Mouse (Mus musculus) CH12.LX (cell line): ENCODE measurements around the gene Gm7694. TPM values are rescaled to one million over a fixed set of nuclear protein-coding genes. Genes with fewer than 3 reads are reported as not detected.

ENCODE experiments used
- DNase-seq: peaks from one replicate; pipeline ENCODE4 v3.0.0-alpha.2; 2013; ENCODE audit errors: extremely low read depth
- H3K27ac ChIP-seq: 2 replicates; pipeline ENCODE4 v1.5.1; 2012; ENCODE audit warnings: low read depth, mild to moderate bottlenecking, control low read depth, moderate library complexity; ENCODE audit not compliant: insufficient read depth
- H3K27me3 ChIP-seq: replicated peaks from 2 replicates; pipeline ENCODE3; 2012; ENCODE audit warnings: inconsistent platforms
- H3K36me3 ChIP-seq, 2 experiments: replicated peaks in 1 of 2; 2 replicates each; pipeline versions ENCODE3 to v1.6.1; 2012; ENCODE audit warnings: inconsistent platforms in 1 of 2, low read length in 1 of 2, mild to moderate bottlenecking in 1 of 2, mixed read lengths in 1 of 2, moderate library complexity in 1 of 2; ENCODE audit not compliant: control insufficient read depth in 1 of 2, insufficient read depth in 1 of 2
- H3K4me1 ChIP-seq, 2 experiments: 2 replicates each; pipeline ENCODE4 v1.6.1; 2012; ENCODE audit warnings: inconsistent platforms in 1 of 2, moderate library complexity in 1 of 2; ENCODE audit not compliant: insufficient read depth in 2 of 2, control insufficient read depth in 1 of 2
- H3K4me2 ChIP-seq: 2 replicates; pipeline ENCODE4 v1.6.1; 2012; ENCODE audit warnings: low read depth, mild to moderate bottlenecking, control low read depth; ENCODE audit not compliant: poor library complexity, insufficient read depth, severe bottlenecking
- H3K4me3 ChIP-seq, 3 experiments: fragments of 150-350 bp in 1 of 3; sonication (generic) in 1 of 3; replicated peaks in 1 of 3; 2 replicates each; pipeline versions ENCODE3 to v1.5.1; 2011 to 2012; ENCODE audit warnings: low read depth in 2 of 3, low read length in 2 of 3, mild to moderate bottlenecking in 2 of 3, moderate library complexity in 2 of 3, control low read depth in 1 of 3, improper control_type of control experiment in 1 of 3, inconsistent platforms in 1 of 3, mixed read lengths in 1 of 3; ENCODE audit not compliant: poor library complexity in 1 of 3
- H3K79me2 ChIP-seq: replicated peaks from 2 replicates; pipeline ENCODE4 v1.6.1; 2012; ENCODE audit warnings: mild to moderate bottlenecking, moderate library complexity; ENCODE audit not compliant: control insufficient read depth, poor library complexity, insufficient read depth, severe bottlenecking; ENCODE audit errors: extremely low read depth
- H3K9ac ChIP-seq: 2 replicates; pipeline ENCODE4 v1.6.1; 2012; ENCODE audit warnings: low read depth, mild to moderate bottlenecking, control low read depth, moderate library complexity; ENCODE audit not compliant: insufficient read depth
- H3K9me3 ChIP-seq: replicated peaks from 2 replicates; pipeline ENCODE3; 2012; ENCODE audit warnings: low read length, inconsistent platforms, mixed read lengths
- CHD1 ChIP-seq: IDR thresholded peaks from 2 replicates; pipeline ENCODE4 v1.6.1; 2012; ENCODE audit warnings: low read depth, low read length, improper control_type of control experiment, inconsistent platforms
- E2F4 ChIP-seq: IDR thresholded peaks from 2 replicates; pipeline ENCODE4 v1.6.1; 2011; ENCODE audit warnings: low read depth, low read length, improper control_type of control experiment; ENCODE audit not compliant: insufficient replicate concordance
- EP300 ChIP-seq: IDR thresholded peaks from 2 replicates; pipeline ENCODE4 v1.6.1; 2011; ENCODE audit warnings: low read length, improper control_type of control experiment
- ETS1 ChIP-seq: conservative IDR thresholded peaks from 2 replicates; pipeline ENCODE4 v1.6.1; 2012; ENCODE audit warnings: low read depth, mild to moderate bottlenecking, inconsistent platforms, low read length, improper control_type of control experiment, moderate library complexity
- IRF4 ChIP-seq: IDR thresholded peaks from 2 replicates; pipeline ENCODE4 v1.6.1; 2014; ENCODE audit warnings: low read depth, mild to moderate bottlenecking, inconsistent platforms, low read length, improper control_type of control experiment
- JUN ChIP-seq: IDR thresholded peaks from 2 replicates; pipeline ENCODE4 v1.6.1; 2011; ENCODE audit warnings: low read depth, mild to moderate bottlenecking, low read length, improper control_type of control experiment, moderate library complexity; ENCODE audit not compliant: insufficient read depth
- JUND ChIP-seq: conservative IDR thresholded peaks from 2 replicates; pipeline ENCODE4 v1.6.1; 2011; ENCODE audit warnings: low read depth, low read length, improper control_type of control experiment
- MAX ChIP-seq: IDR thresholded peaks from 2 replicates; pipeline ENCODE4 v1.6.1; 2011; ENCODE audit warnings: low read length, improper control_type of control experiment
- MXI1 ChIP-seq: IDR thresholded peaks from 2 replicates; pipeline ENCODE4 v1.6.1; 2011; ENCODE audit warnings: mild to moderate bottlenecking, low read depth, low read length, improper control_type of control experiment
- NELFE ChIP-seq: IDR thresholded peaks from 2 replicates; pipeline ENCODE4 v1.6.1; 2011; ENCODE audit warnings: low read depth, low read length, improper control_type of control experiment
- POLR2A ChIP-seq: IDR thresholded peaks from 2 replicates; pipeline ENCODE4 v1.6.1; 2011; ENCODE audit warnings: low read depth, mild to moderate bottlenecking, improper control_type of control experiment, low read length
- RAD21 ChIP-seq: IDR thresholded peaks from 2 replicates; pipeline ENCODE4 v1.6.1; 2011; ENCODE audit warnings: low read depth, mild to moderate bottlenecking, low read length, improper control_type of control experiment, moderate library complexity
- SMC3 ChIP-seq: IDR thresholded peaks from 2 replicates; pipeline ENCODE4 v1.6.1; 2011; ENCODE audit warnings: low read depth, low read length, improper control_type of control experiment
- TCF12 ChIP-seq: IDR thresholded peaks from 2 replicates; pipeline ENCODE4 v1.6.1; 2014; ENCODE audit warnings: low read depth, mild to moderate bottlenecking, inconsistent platforms, low read length, improper control_type of control experiment
- UBTF ChIP-seq: IDR thresholded peaks from 2 replicates; pipeline ENCODE4 v1.6.1; 2012; ENCODE audit warnings: low read depth, mild to moderate bottlenecking, inconsistent platforms, low read length, improper control_type of control experiment, moderate library complexity
- USF1 ChIP-seq: IDR thresholded peaks from 2 replicates; pipeline ENCODE4 v1.6.1; 2014; ENCODE audit warnings: low read depth, mild to moderate bottlenecking, inconsistent platforms, low read length, improper control_type of control experiment
- USF2 ChIP-seq: conservative IDR thresholded peaks from 2 replicates; pipeline ENCODE4 v1.6.1; 2011; ENCODE audit warnings: low read depth, low read length, improper control_type of control experiment
- ZKSCAN1 ChIP-seq: IDR thresholded peaks from 2 replicates; pipeline ENCODE4 v1.6.1; 2012; ENCODE audit warnings: low read depth, inconsistent platforms, low read length, improper control_type of control experiment, borderline replicate concordance
- dilution Hi-C: fragments of 300-500 bp; cut with MboI; formaldehyde crosslinking; loops from 2 replicates; pipeline ENCODE4 v1.14.3; 2020; ENCODE audit warnings: low sequenced_read_pairs; ENCODE audit not compliant: extremely low pct_unique_long_range_greater_than_20kb, extremely low pct_ligation_motif_present
- in situ Hi-C: fragments of 300-500 bp; cut with MboI; formaldehyde crosslinking; loops from 3 replicates; pipeline ENCODE4 v1.14.3; 2019; ENCODE audit warnings: low sequenced_read_pairs, low pct_ligation_motif_present, low pct_unique_long_range_greater_than_20kb, mixed read lengths
- polyA plus RNA-seq: library from polyadenylated mRNA; unstranded; fragments of >175 nt; gene quantifications from 2 replicates; pipeline ENCODE4 v1.2.1, GENCODE M21; 2012; ENCODE audit warnings: low read depth; ENCODE audit not compliant: insufficient read length
- total RNA-seq, 2 experiments: library from RNA; depleted of rRNA; stranded (reverse); fragments of 300-350 nt in 1 of 2; fragments of >200 nt in 1 of 2; gene quantifications; 2 replicates each; pipeline ENCODE4 v1.2.3; 2012 to 2014

Gm7694 gene
- total RNA-seq (2012; rRNA removed) (0.04 TPM in 1 of 2 replicates, not detected in the other), total RNA-seq (2014; rRNA removed) (not detected in 2 replicates), polyA plus RNA-seq (not detected in 2 replicates)

DNA sequence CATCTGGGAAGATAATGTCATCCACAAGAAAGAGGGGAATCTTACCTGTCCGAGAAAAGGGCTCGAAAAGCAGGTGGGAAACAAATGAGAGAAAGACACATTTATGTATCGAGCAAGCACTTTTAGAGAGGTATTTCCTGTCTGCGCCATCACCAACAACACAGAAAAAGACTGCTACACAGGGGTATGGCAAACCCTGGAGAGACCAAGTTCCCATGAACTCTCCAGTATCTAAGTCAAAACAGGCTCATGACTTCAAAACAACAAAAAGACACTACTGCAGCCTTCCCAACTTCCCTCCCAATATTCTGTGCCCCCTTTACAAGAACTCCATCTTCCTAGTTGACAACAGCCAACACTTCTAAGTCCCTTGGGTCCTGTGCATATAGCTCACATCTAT, at the start of gene Gm7694:
TSS of gene Gm7694 (minus strand) at position 101 of the 400 bp plus-strand sequence.
- H3K4me1 ChIP-seq, result peaks cover 0 to 3% of the 10 kb centered on the region in 2 experiments; a peak in 2 of 4 replicates
- TF ChIP-seq JUND (no peak), USF1 (no peak), ETS1 (no peak), MAX (no peak), TCF12 (no peak), USF2 (no peak), CHD1 (no peak), JUN (no peak), SMC3 (no peak), MXI1 (no peak), ZKSCAN1 (no peak)
- no peaks in the 10 kb centered on the region for H3K79me2 ChIP-seq
- DNase-seq, result no peak
- H3K4me3 ChIP-seq, result no peak within 1 kb of the TSS
- H3K27ac ChIP-seq, result no peak within 1 kb of the TSS
- in situ Hi-C loops, result loop anchor here (25.0 kb wide), 1 partner anchor 306 kb away; no protein-coding TSS in a partner anchor
- H3K9ac ChIP-seq, result no peak within 1 kb of the TSS
- H3K4me2 ChIP-seq, result no peak within 1 kb of the TSS
- no peaks in the 10 kb centered on the region for H3K27me3 ChIP-seq
- H3K9me3 ChIP-seq, result no peaks in the 10 kb centered on the region
- dilution Hi-C loops, result no loop called here
- no peaks in the 10 kb centered on the region for H3K36me3 ChIP-seq

DNA sequence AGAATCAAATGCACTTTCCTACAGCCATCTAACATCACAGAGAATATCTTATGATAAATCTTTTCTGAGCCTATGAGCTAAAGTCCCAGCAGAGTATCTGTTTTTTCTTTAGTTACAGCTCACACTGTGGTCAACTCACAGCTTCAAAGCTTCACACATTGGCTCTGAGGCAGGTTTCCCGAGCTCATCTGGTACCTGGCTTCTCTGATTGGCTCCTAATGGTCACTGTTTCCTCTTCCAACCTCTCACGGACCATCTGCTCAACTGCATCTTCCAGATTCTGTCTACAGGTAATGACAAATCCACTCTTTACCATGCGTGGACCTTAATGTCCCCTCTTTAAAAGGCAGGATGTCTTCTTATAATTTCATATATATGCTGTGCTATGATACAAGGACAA, 47.2 kb upstream of the Gm7694 start:
- Histone ChIP-seq H3K27me3 (peaks cover 9% of the 10 kb centered on the region), H3K9me3 (no peaks in the 10 kb centered on the region), H3K27ac (no peak overlapping the region), H3K79me2 (no peaks in the 10 kb centered on the region), H3K4me3 (no peak overlapping the region), H3K36me3 (no peaks in the 10 kb centered on the region), H3K4me2 (no peak overlapping the region), H3K9ac (no peak overlapping the region), H3K4me1 (no peaks in the 10 kb centered on the region)
- in situ Hi-C loops, result no loop called here
- no peak for TF ChIP-seq IRF4
- no peak for TF ChIP-seq NELFE
- no peak for TF ChIP-seq SMC3
- TF ChIP-seq E2F4, result no peak
- TF ChIP-seq EP300, result no peak
- TF ChIP-seq ZKSCAN1, result no peak
- TF ChIP-seq UBTF, result no peak
- no peak for TF ChIP-seq USF2
- no peak for TF ChIP-seq POLR2A
- no peak for TF ChIP-seq TCF12
- no peak for TF ChIP-seq CHD1
- TF ChIP-seq JUND, result no peak
- no peak for TF ChIP-seq RAD21
- dilution Hi-C loops, result no loop called here
- DNase-seq, result no peak
